Mouse (Mus musculus) midbrain, embryonic 11.5 days (tissue): ENCODE results near the gene Cplx2. TPM values are rescaled to one million over a fixed set of nuclear protein-coding genes. Genes with fewer than 3 reads are reported as not detected.

ENCODE experiments used
- ATAC-seq: fragments of 200-750 bp; cut with Nextera tagmentation; 2 replicates; pipeline ENCODE4 v1.8.0; 2017; ENCODE audit warnings: moderate TSS enrichment, moderate library complexity; ENCODE audit not compliant: low FRiP score
- DNase-seq: peaks from one replicate; pipeline ENCODE4 v3.0.0; 2015; ENCODE audit warnings: low spot score; ENCODE audit errors: missing footprints
- H3K27ac ChIP-seq: fragments of 300-500 bp; sonication (generic); 2 replicates; pipeline ENCODE4 v1.5.1; 2014; ENCODE audit warnings: low read depth, low read length
- H3K27me3 ChIP-seq: fragments of 300-500 bp; sonication (generic); 2 replicates; pipeline ENCODE4 v1.6.1; 2014; ENCODE audit warnings: mild to moderate bottlenecking, low read length, moderate library complexity, mixed read lengths; ENCODE audit not compliant: control insufficient read depth, insufficient read depth
- H3K36me3 ChIP-seq: fragments of 300-500 bp; sonication (generic); 2 replicates; pipeline ENCODE4 v1.6.1; 2014; ENCODE audit warnings: mild to moderate bottlenecking, low read length, moderate library complexity, mixed read lengths; ENCODE audit not compliant: control insufficient read depth, insufficient read depth
- H3K4me1 ChIP-seq: fragments of 300-500 bp; sonication (generic); 2 replicates; pipeline ENCODE4 v1.6.1; 2014; ENCODE audit warnings: low read length; ENCODE audit not compliant: control insufficient read depth, insufficient read depth
- H3K4me2 ChIP-seq: fragments of 300-500 bp; sonication (generic); 2 replicates; pipeline ENCODE4 v1.6.1; 2014; ENCODE audit warnings: mild to moderate bottlenecking, moderate library complexity
- H3K4me3 ChIP-seq: fragments of 300-500 bp; sonication (generic); 2 replicates; pipeline ENCODE4 v1.5.1; 2014; ENCODE audit warnings: low read depth, low read length
- H3K9ac ChIP-seq: fragments of 300-500 bp; sonication (generic); 2 replicates; pipeline ENCODE4 v1.6.1; 2014; ENCODE audit warnings: low read length
- H3K9me3 ChIP-seq: fragments of 300-500 bp; sonication (generic); 2 replicates; pipeline ENCODE4 v1.6.1; 2016; ENCODE audit warnings: low read length; ENCODE audit not compliant: control insufficient read depth
- WGBS: fragments of 180-500 bp; shearing (Covaris S2); extraction: QIAGEN DNeasy Blood & Tissue Kit; methylation state at CpG from one replicate; pipeline ENCODE4 v1.1.7; 2014; 5-methylcytosine and 5-hydroxymethylcytosine counted together
- polyA plus RNA-seq: library from polyadenylated mRNA; unstranded; fragments of >200 nt; fragmentation: Nextera tagmentation; extraction: Ambion mirVana; gene quantifications from 2 replicates; pipeline ENCODE4 v1.2.1, GENCODE M21; 2014

Gene Cplx2
- polyA plus RNA-seq, 1 experiment from 2014 or later = 14.7 TPM

GRCm38 (mm10) chr13:54405805-54406204, 34.7 kb downstream of the Cplx2 start:
- H3K27ac ChIP-seq = no peak overlapping the region
- no peak overlapping the region for H3K9ac ChIP-seq
- H3K9me3 ChIP-seq = no peaks in the 10 kb centered on the region
- no peak overlapping the region for H3K4me2 ChIP-seq
- no peaks in the 10 kb centered on the region for H3K27me3 ChIP-seq
- H3K4me3 ChIP-seq = no peak overlapping the region
- ATAC-seq (no peak), DNase-seq (no peak)
- WGBS = 85% methylated on average over 2 of the region's 2 CpGs
- no peaks in the 10 kb centered on the region for H3K36me3 ChIP-seq
- H3K4me1 ChIP-seq = no peaks in the 10 kb centered on the region

- H3K4me3 ChIP-seq = no peak overlapping the region
- no peaks in the 10 kb centered on the region for H3K4me1 ChIP-seq
- H3K36me3 ChIP-seq = no peaks in the 10 kb centered on the region
- no peak for DNase-seq
- no peak overlapping the region for H3K9ac ChIP-seq
- no peak for ATAC-seq
- H3K27ac ChIP-seq = no peak overlapping the region
- no peak overlapping the region for H3K4me2 ChIP-seq
- WGBS = 83% methylated on average over 3 of the region's 3 CpGs
- H3K9me3 ChIP-seq = no peaks in the 10 kb centered on the region
- H3K27me3 ChIP-seq = no peaks in the 10 kb centered on the region
Observed at GRCm38 (mm10) chr13:54411656-54412055, 40.5 kb downstream of the Cplx2 start.

- Histone ChIP-seq H3K4me1 (no peaks in the 10 kb centered on the region), H3K9me3 (no peaks in the 10 kb centered on the region), H3K27ac (no peak overlapping the region), H3K4me2 (no peak overlapping the region), H3K27me3 (no peaks in the 10 kb centered on the region), H3K4me3 (no peak overlapping the region), H3K36me3 (no peaks in the 10 kb centered on the region), H3K9ac (no peak overlapping the region)
- no peak for DNase-seq
- ATAC-seq = no peak
- 51% methylated on average over 7 of the region's 7 CpGs for WGBS
Observed at GRCm38 (mm10) chr13:54412236-54412635, 41.1 kb downstream of the Cplx2 start.

DNA sequence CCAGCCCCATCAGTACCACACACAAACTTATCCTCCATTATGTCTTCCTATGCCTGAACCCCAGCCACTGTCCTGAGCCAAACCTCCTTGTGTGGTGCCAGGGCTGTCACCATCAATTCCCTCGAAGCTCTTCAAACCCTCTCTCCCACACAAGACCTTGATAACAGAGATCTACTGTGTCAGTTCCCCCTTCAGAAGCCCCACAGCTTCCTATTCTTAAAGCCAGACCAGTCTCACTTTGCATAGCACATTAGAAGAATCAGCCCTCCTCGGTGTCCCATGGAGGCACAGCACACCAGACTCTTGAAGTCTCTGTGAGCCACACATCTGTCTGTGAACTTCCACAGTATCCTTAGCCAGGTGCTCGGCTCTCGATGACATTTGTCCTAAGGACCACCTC, 41.6 kb downstream of the Cplx2 start:
- Histone ChIP-seq H3K9me3 (no peaks in the 10 kb centered on the region), H3K4me2 (no peak overlapping the region), H3K4me1 (no peaks in the 10 kb centered on the region), H3K27me3 (no peaks in the 10 kb centered on the region), H3K36me3 (no peaks in the 10 kb centered on the region), H3K9ac (no peak overlapping the region), H3K27ac (no peak overlapping the region), H3K4me3 (no peak overlapping the region)
- ATAC-seq (no peak), DNase-seq (no peak)
- 88% methylated on average over 4 of the region's 4 CpGs for WGBS

DNA sequence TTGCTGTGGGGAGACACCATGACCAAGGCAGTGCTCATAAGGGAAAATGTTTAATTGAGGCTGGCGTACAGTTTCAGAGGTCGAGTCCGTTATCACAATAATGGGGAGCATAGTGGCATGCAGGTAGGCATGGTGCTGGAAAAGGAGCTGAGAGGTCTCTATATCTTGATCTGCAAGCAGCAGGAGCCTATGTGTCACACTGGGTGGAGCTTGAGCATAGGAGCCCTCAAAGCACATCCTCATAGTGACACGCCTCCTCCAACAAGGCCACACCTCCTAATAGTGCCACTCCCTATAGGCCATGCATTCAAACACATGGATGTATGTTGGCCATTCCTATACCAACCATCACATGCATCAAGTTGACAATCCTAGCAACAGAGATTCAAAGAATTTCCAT, 43.9 kb downstream of the Cplx2 start:
- Histone ChIP-seq H3K4me3 (no peak overlapping the region), H3K9me3 (no peaks in the 10 kb centered on the region), H3K9ac (no peak overlapping the region), H3K27ac (no peak overlapping the region), H3K4me2 (no peak overlapping the region), H3K4me1 (no peaks in the 10 kb centered on the region), H3K36me3 (no peaks in the 10 kb centered on the region), H3K27me3 (no peaks in the 10 kb centered on the region)
- WGBS = 90% methylated on average over 4 of the region's 4 CpGs
- no peak for ATAC-seq
- no peak for DNase-seq

GRCm38 (mm10) chr13:54418781-54419327, 47.7 kb downstream of the Cplx2 start:
- Histone ChIP-seq H3K4me3 (no peak overlapping the region), H3K9ac (no peak overlapping the region), H3K36me3 (no peaks in the 10 kb centered on the region), H3K9me3 (no peaks in the 10 kb centered on the region), H3K4me1 (no peaks in the 10 kb centered on the region), H3K27ac (no peak overlapping the region), H3K27me3 (no peaks in the 10 kb centered on the region), H3K4me2 (no peak overlapping the region)
- ATAC-seq (no peak), DNase-seq (no peak)
- 77% methylated on average over 10 of the region's 10 CpGs for WGBS

GRCm38 (mm10) chr13:54420226-54420625, 49.1 kb downstream of the Cplx2 start:
- no peaks in the 10 kb centered on the region for H3K9me3 ChIP-seq
- H3K9ac ChIP-seq = no peak overlapping the region
- no peaks in the 10 kb centered on the region for H3K27me3 ChIP-seq
- no peaks in the 10 kb centered on the region for H3K36me3 ChIP-seq
- WGBS = 90% methylated on average over 12 of the region's 12 CpGs
- H3K27ac ChIP-seq = no peak overlapping the region
- DNase-seq (no peak), ATAC-seq (no peak)
- H3K4me2 ChIP-seq = no peak overlapping the region
- no peak overlapping the region for H3K4me3 ChIP-seq
- no peaks in the 10 kb centered on the region for H3K4me1 ChIP-seq

DNA sequence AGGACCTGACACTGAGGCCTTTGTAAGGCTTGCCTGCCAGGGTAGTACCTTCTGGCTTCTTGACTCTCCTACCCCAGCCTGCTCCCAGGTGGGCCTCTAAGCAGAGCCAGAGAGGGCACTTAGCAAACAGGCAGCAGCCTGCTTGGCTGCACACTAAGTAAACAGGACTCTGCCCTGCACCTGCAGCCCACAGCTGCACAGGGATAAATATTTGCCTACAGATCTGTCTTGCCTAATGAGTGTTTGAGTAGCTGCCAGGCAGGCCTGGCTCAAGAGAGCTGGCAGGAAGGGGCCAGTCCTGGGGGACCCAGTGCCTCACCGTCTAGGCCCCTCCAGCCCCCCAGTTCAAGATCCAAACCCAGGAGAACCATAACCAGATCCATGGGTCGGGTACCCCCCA, 54.1 kb downstream of the Cplx2 start:
- ATAC-seq (peak; percentile 66; the same call in 1 of the 2 replicates), DNase-seq (no peak)
- Histone ChIP-seq H3K9me3 (no peaks in the 10 kb centered on the region), H3K27ac (peak overlapping the region; percentile 13; the same call in 1 of the 2 replicates), H3K27me3 (no peaks in the 10 kb centered on the region), H3K4me2 (no peak overlapping the region), H3K4me3 (no peak overlapping the region), H3K9ac (no peak overlapping the region), H3K4me1 (no peaks in the 10 kb centered on the region), H3K36me3 (no peaks in the 10 kb centered on the region)
- 68% methylated on average over 2 of the region's 2 CpGs for WGBS

- Histone ChIP-seq H3K4me3 (no peak overlapping the region), H3K4me1 (no peaks in the 10 kb centered on the region), H3K4me2 (no peak overlapping the region), H3K27me3 (no peaks in the 10 kb centered on the region), H3K36me3 (no peaks in the 10 kb centered on the region), H3K27ac (no peak overlapping the region), H3K9me3 (no peaks in the 10 kb centered on the region), H3K9ac (no peak overlapping the region)
- ATAC-seq = no peak
- 80% methylated on average over 10 of the region's 10 CpGs for WGBS
- DNase-seq = peak; percentile 64
Observed at GRCm38 (mm10) chr13:54426781-54427655, 55.9 kb downstream of the Cplx2 start.
